In the genomic region with DNA sequence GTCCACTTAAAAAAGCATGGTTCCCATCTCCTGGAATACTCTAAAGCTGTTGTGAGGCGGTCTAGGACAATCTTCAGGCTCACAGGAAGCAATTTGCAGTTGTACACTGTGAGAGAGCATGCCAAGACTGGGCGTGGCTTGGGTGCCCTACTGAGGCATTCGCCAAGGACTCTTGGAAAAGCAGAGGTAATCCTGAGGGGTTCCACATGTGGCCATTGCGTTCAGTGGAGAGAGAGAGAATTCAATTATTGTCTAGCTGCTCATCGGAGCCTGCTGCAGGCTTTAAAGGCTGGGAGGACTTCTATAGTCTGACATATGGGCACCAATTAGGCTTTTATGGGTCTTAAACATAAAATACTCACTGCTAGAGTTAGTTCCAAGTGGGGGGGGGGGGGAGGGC, we compare ENCODE assay signal across 11 mouse cellular contexts.
A peak's percentile ranks its signal among the peaks of the same experiment; 100 is the strongest.
DNase-seq lines count a peak whose midpoint lies in the region; ATAC-seq and TF ChIP-seq lines count a peak whose summit lies in the region.
"Had no signal": no experiment of that assay in that cellular context is flagged by ENCODE, and none has a peak within 500 bp of the region (broad histone marks: within the 10 kb centered on the region; RNA-seq: fewer than 3 reads in every experiment).

No protein-coding gene starts in this region.

- WGBS in hindbrain, postnatal 0 days = 52% methylated on average over 5 of the region's 5 CpGs
- WGBS in hindbrain, embryonic 12.5 days = 71% methylated on average over 5 of the region's 5 CpGs
- WGBS in intestine, embryonic 16.5 days = 61% methylated on average over 5 of the region's 5 CpGs

- H3K9ac ChIP-seq in hindbrain, postnatal 0 days (replicated peaks; ENCODE audit: low read length) = no peak overlapping the region
- no peak overlapping the region for H3K9ac ChIP-seq in hindbrain, embryonic 12.5 days
- H3K9ac ChIP-seq in intestine, embryonic 16.5 days (ENCODE audit: low read depth, low read length) = no peak overlapping the region
- H3K9ac ChIP-seq: forebrain, embryonic 12.5 days; heart, embryonic 12.5 days had no signal

- H3K27me3 ChIP-seq in hindbrain, postnatal 0 days (ENCODE audit: insufficient read depth, low read length) = no peaks in the 10 kb centered on the region
- peaks cover 3% of the 10 kb centered on the region; the same call in 1 of the 2 replicates for H3K27me3 ChIP-seq in hindbrain, embryonic 12.5 days
- H3K27me3 ChIP-seq in intestine, embryonic 16.5 days (replicated peaks; ENCODE audit: control insufficient read depth, insufficient read depth, low read length) = no peaks in the 10 kb centered on the region
- H3K27me3 ChIP-seq: forebrain, embryonic 12.5 days had no signal

- H3K4me1 ChIP-seq in hindbrain, postnatal 0 days (ENCODE audit: insufficient read depth, low read length) = no peaks in the 10 kb centered on the region
- H3K4me1 ChIP-seq in hindbrain, embryonic 12.5 days = 0 out of 2 replicates have a peak, but pooled peaks cover 2% of the 10 kb centered on the region
- H3K4me1 ChIP-seq in intestine, embryonic 16.5 days (ENCODE audit: control insufficient read depth, insufficient read depth, low read length) = no peaks in the 10 kb centered on the region
- H3K4me1 ChIP-seq: forebrain, embryonic 12.5 days had no signal

- TF ChIP-seq CTCF in hindbrain, postnatal 0 days (IDR thresholded peaks at IDR 0.05; ENCODE audit: low read depth) = no peak

- H3K4me3 ChIP-seq in hindbrain, postnatal 0 days (ENCODE audit: low read length) = no peak overlapping the region
- no peak overlapping the region for H3K4me3 ChIP-seq in hindbrain, embryonic 12.5 days
- H3K4me3 ChIP-seq in intestine, embryonic 16.5 days (ENCODE audit: low read length) = no peak overlapping the region
- H3K4me3 ChIP-seq: forebrain, embryonic 12.5 days; heart, embryonic 12.5 days had no signal

- H3K36me3 ChIP-seq in hindbrain, postnatal 0 days (ENCODE audit: insufficient read depth, low read length) = no peaks in the 10 kb centered on the region
- no peaks in the 10 kb centered on the region for H3K36me3 ChIP-seq in hindbrain, embryonic 12.5 days
- H3K36me3 ChIP-seq in intestine, embryonic 16.5 days (ENCODE audit: control insufficient read depth, insufficient read depth, low read length) = no peaks in the 10 kb centered on the region
- H3K36me3 ChIP-seq: forebrain, embryonic 12.5 days; heart, embryonic 12.5 days had no signal

- no peak overlapping the region for H3K4me2 ChIP-seq in hindbrain, postnatal 0 days (ENCODE audit: low read depth, low read length)
- no peak overlapping the region for H3K4me2 ChIP-seq in hindbrain, embryonic 12.5 days (replicated peaks)
- no peak overlapping the region for H3K4me2 ChIP-seq in intestine, embryonic 16.5 days (ENCODE audit: low read depth, low read length)
- H3K4me2 ChIP-seq: forebrain, embryonic 12.5 days; heart, embryonic 12.5 days had no signal

- H3K27ac ChIP-seq in hindbrain, postnatal 0 days = no peak overlapping the region
- no peak overlapping the region for H3K27ac ChIP-seq in hindbrain, embryonic 12.5 days
- H3K27ac ChIP-seq in intestine, embryonic 16.5 days (ENCODE audit: low read length) = no peak overlapping the region
- H3K27ac ChIP-seq: forebrain, embryonic 12.5 days had no signal

- DNase-seq in hindbrain, postnatal 0 days (ENCODE audit: low spot score) = peak; percentile 30
- DNase-seq in ZHBTc4 (ENCODE audit: low read depth, low spot score) = peak; percentile 51
- DNase-seq in kidney, postnatal 14 days = peak; percentile 31
- DNase-seq in lung, postnatal 10 days = peak; percentile 74
- DNase-seq in right cerebral cortex, postnatal 4 days = no peak
- DNase-seq in spleen, postnatal 14 days (ENCODE audit: low spot score in 2 of 2) = no peak
- DNase-seq: right cerebral cortex, adult 18-20 months had no signal

- no peak for ATAC-seq in hindbrain, postnatal 0 days
- ATAC-seq in hindbrain, embryonic 12.5 days (ENCODE audit: low FRiP score) = no peak
- ATAC-seq in intestine, embryonic 16.5 days = no peak

- no peaks in the 10 kb centered on the region for H3K9me3 ChIP-seq in hindbrain, postnatal 0 days (ENCODE audit: low read length)
- no peaks in the 10 kb centered on the region for H3K9me3 ChIP-seq in hindbrain, embryonic 12.5 days (replicated peaks)
- H3K9me3 ChIP-seq in intestine, embryonic 16.5 days (ENCODE audit: control insufficient read depth, low read length) = no peaks in the 10 kb centered on the region
- H3K9me3 ChIP-seq: forebrain, embryonic 12.5 days; heart, embryonic 12.5 days had no signal

Comparison
In these comparisons a context has a peak if more than half of its experiments do, and no peak if none do; other contexts are left out.
1. DNase-seq: peak in hindbrain, postnatal 0 days (single experiment), ZHBTc4 (single experiment), kidney, postnatal 14 days (single experiment) and lung, postnatal 10 days (single experiment); none in right cerebral cortex, postnatal 4 days (single experiment) and spleen, postnatal 14 days (0 of 2).